Mouse (Mus musculus) E14TG2a.4 (cell line): Measurements from ENCODE around the gene Cyp26b1.

Experiments used
- H3K27me3 ChIP-seq: 2 replicates; pipeline ENCODE4 v1.6.1; 2014; ENCODE audit warnings: low read length, control low read depth; ENCODE audit not compliant: insufficient read depth
- H3K36me3 ChIP-seq: 2 replicates; pipeline ENCODE4 v1.6.1; 2014; ENCODE audit warnings: low read length, control low read depth; ENCODE audit not compliant: insufficient read depth
- H3K4me1 ChIP-seq: replicated peaks from 2 replicates; pipeline ENCODE4 v1.6.1; 2014; ENCODE audit warnings: low read depth, low read length, control low read depth
- H3K4me3 ChIP-seq: replicated peaks from 2 replicates; pipeline ENCODE4 v1.5.1; 2014; ENCODE audit warnings: mild to moderate bottlenecking, low read length
- H3K9me3 ChIP-seq: 2 replicates; pipeline ENCODE4 v1.6.1; 2014; ENCODE audit warnings: low read length, control low read depth
- CTCF ChIP-seq: conservative IDR thresholded peaks from 2 replicates; pipeline ENCODE4 v1.5.1; 2014; ENCODE audit warnings: low read length
- NANOG ChIP-seq: IDR thresholded peaks from 2 replicates; pipeline ENCODE4 v1.6.1; 2014; ENCODE audit warnings: borderline replicate concordance, low read length, mixed read lengths
- POU5F1 ChIP-seq: IDR thresholded peaks from 2 replicates; pipeline ENCODE4 v1.6.1; 2014; ENCODE audit warnings: low read length, borderline replicate concordance

Cyp26b1 gene

GRCm38 (mm10) chr6:84593693-84594092 lies at the start of gene Cyp26b1:
Cyp26b1 (minus strand) TSS chr6:84593908.
- Histone ChIP-seq H3K4me3 (peak within 1 kb of the TSS; percentile 48), H3K27me3 (peaks cover 62% of the 10 kb centered on the region), H3K9me3 (no peaks in the 10 kb centered on the region), H3K4me1 (peaks cover 17% of the 10 kb centered on the region), H3K36me3 (no peaks in the 10 kb centered on the region)
- no peak for TF ChIP-seq NANOG
- TF ChIP-seq POU5F1 = no peak
- no peak for TF ChIP-seq CTCF

- Histone ChIP-seq H3K36me3 (no peaks in the 10 kb centered on the region), H3K27me3 (no peaks in the 10 kb centered on the region), H3K9me3 (no peaks in the 10 kb centered on the region), H3K4me3 (no peak overlapping the region), H3K4me1 (peaks cover 6% of the 10 kb centered on the region)
- TF ChIP-seq POU5F1 (no peak), CTCF (no peak), NANOG (no peak)
These were observed 47.3 kb upstream of the Cyp26b1 start for GRCm38 (mm10) chr6:84641062-84641431.

- Histone ChIP-seq H3K9me3 (no peaks in the 10 kb centered on the region), H3K36me3 (no peaks in the 10 kb centered on the region), H3K4me3 (no peak overlapping the region), H3K27me3 (no peaks in the 10 kb centered on the region), H3K4me1 (peaks cover 6% of the 10 kb centered on the region)
- TF ChIP-seq CTCF (no peak), NANOG (no peak), POU5F1 (no peak)
These were observed 46.8 kb upstream of the Cyp26b1 start for GRCm38 (mm10) chr6:84640324-84641061.

- H3K9me3 ChIP-seq = no peaks in the 10 kb centered on the region
- TF ChIP-seq CTCF (no peak), NANOG (no peak), POU5F1 (no peak)
- no peak overlapping the region for H3K4me3 ChIP-seq
- no peaks in the 10 kb centered on the region for H3K27me3 ChIP-seq
- H3K36me3 ChIP-seq = no peaks in the 10 kb centered on the region
- peaks cover 6% of the 10 kb centered on the region for H3K4me1 ChIP-seq
These were observed 44.5 kb upstream of the Cyp26b1 start for GRCm38 (mm10) chr6:84638206-84638605.

- no peak for TF ChIP-seq CTCF
- no peak for TF ChIP-seq NANOG
- TF ChIP-seq POU5F1 = no peak
- Histone ChIP-seq H3K4me1 (no peaks in the 10 kb centered on the region), H3K36me3 (no peaks in the 10 kb centered on the region), H3K9me3 (no peaks in the 10 kb centered on the region), H3K4me3 (no peak overlapping the region), H3K27me3 (no peaks in the 10 kb centered on the region)
These were observed 37.9 kb upstream of the Cyp26b1 start for GRCm38 (mm10) chr6:84631588-84631987.

- H3K4me1 ChIP-seq = no peaks in the 10 kb centered on the region
- no peak for TF ChIP-seq NANOG
- TF ChIP-seq CTCF = no peak
- no peak for TF ChIP-seq POU5F1
- no peak overlapping the region for H3K4me3 ChIP-seq
- H3K36me3 ChIP-seq = no peaks in the 10 kb centered on the region
- no peaks in the 10 kb centered on the region for H3K27me3 ChIP-seq
- H3K9me3 ChIP-seq = no peaks in the 10 kb centered on the region
These were observed 36.6 kb upstream of the Cyp26b1 start for GRCm38 (mm10) chr6:84630276-84630675.

GRCm38 (mm10) chr6:84628831-84629230 lies 35.1 kb upstream of the Cyp26b1 start:
- TF ChIP-seq NANOG (no peak), POU5F1 (no peak)
- no peaks in the 10 kb centered on the region for H3K4me1 ChIP-seq
- H3K9me3 ChIP-seq = no peaks in the 10 kb centered on the region
- H3K36me3 ChIP-seq = no peaks in the 10 kb centered on the region
- no peak overlapping the region for H3K4me3 ChIP-seq
- H3K27me3 ChIP-seq = no peaks in the 10 kb centered on the region

GRCm38 (mm10) chr6:84626398-84626797 lies 32.7 kb upstream of the Cyp26b1 start:
- Histone ChIP-seq H3K27me3 (no peaks in the 10 kb centered on the region), H3K4me1 (no peaks in the 10 kb centered on the region), H3K4me3 (no peak overlapping the region), H3K9me3 (no peaks in the 10 kb centered on the region), H3K36me3 (no peaks in the 10 kb centered on the region)
- TF ChIP-seq POU5F1 = no peak
- no peak for TF ChIP-seq CTCF
- no peak for TF ChIP-seq NANOG

GRCm38 (mm10) chr6:84619166-84619565 lies 25.5 kb upstream of the Cyp26b1 start:
- peaks cover 24% of the 10 kb centered on the region for H3K36me3 ChIP-seq
- H3K9me3 ChIP-seq = no peaks in the 10 kb centered on the region
- TF ChIP-seq POU5F1 (no peak), NANOG (no peak), CTCF (no peak)
- H3K27me3 ChIP-seq = no peaks in the 10 kb centered on the region
- peaks cover 10% of the 10 kb centered on the region for H3K4me1 ChIP-seq
- no peak overlapping the region for H3K4me3 ChIP-seq
